Mouse (Mus musculus) Muller cell, postnatal 12 days (primary cell): ENCODE measurements around the gene Akr1cl.
"Not testable (repeated sequence)": the region's sequence is repeated elsewhere in the genome, so short reads cannot be mapped to it uniquely, and the experiment has no call there.

Source experiments
- DNase-seq: peaks from one replicate; pipeline ENCODE4 v3.0.0-alpha.2; 2015; ENCODE audit errors: inconsistent ontology term

Gene Akr1cl

DNA sequence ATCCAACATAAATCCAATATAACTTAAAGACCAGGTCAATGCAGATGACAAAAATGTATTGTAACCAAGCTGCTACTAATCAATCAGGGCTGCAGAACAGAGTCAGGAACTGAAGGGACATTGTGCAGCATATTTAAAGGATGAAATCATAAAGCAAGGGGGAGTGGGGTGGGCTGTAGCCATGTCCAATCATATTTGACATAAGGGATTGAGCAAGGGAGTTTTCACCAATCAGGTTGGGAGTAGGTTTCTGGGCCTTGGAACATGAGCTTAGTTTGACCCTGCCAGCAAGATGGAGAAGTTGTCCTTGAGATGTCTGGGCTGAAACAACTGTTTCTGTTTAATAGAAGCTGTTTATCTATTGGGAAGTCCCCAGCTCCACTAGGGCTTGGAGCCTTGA, at the start of gene Akr1cl:
Gene Akr1cl, minus strand, starts transcription at position 119 of the 400 bp plus-strand sequence.
- DNase-seq: no peak

DNA sequence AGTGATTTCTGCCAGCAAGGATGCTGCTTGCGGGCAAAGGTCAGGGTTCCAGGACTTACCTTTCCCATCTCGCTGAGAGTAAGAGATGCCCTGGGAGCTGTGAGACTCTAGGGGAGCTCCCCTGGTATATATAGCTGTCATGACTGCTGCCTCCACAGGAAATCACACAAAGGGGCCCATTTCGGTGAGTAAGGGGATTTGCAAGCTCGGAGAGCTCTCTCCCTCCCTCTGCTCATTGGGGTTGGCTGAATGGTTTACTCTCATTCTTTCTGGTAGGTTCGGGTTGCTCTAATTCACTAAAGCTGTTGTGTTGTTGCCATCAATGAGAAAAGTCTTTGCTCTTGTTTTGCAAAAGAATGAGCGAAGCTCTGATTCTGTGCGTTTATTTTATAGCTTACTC, 49.6 kb upstream of the Akr1cl start, which contains the start of gene Crygb:
Gene Crygb, minus strand, starts transcription at position 101 of the 400 bp plus-strand sequence.
- no peak for DNase-seq

- peak; percentile 31 for DNase-seq
Observed at GRCm38 (mm10) chr1:65075607-65076006, 43.0 kb upstream of the Akr1cl start.

DNA sequence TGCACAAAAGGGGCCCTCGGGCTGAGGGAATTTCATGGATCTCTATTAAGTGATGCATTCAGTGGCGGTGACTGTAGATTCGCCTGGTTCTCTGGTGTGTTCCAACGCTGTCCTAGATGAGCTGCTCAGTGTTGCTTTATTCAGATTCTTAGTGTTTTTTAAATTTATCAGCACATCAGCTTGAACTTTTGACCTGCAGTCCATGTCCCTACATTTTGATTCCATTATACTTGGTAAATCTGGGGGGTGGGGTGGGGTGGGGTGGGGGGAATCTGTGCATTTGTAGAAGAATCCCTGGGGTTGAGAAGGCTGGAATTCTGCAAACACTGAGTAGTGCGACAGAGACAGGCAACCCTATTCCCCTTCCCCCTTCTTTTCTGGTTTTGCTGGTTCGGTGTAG, 41.0 kb upstream of the Akr1cl start, which contains the start of gene Crygc:
Gene Crygc, minus strand, starts transcription at position 101 of the 400 bp plus-strand sequence.
- DNase-seq: no peak

DNA sequence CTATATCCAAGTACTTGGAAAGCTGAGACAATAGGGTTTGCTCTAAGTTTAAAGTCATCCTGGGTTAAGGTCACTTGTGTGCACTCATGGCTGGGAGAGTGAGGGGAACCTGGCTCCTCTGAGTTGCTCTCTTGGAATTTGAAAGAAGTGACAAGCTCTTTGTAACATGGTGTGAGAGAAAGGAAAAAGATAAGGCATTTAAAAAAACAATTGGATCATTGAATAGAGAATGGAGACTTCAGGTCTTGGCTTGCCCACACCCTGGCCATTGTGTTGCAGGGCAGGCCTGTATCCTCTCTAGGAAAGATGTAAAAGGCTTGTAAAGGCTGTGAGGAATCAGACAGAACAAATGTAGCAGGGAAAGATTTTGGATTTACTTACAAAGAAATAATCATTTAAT, 35.3 kb upstream of the Akr1cl start:
- DNase-seq: no peak

DNA sequence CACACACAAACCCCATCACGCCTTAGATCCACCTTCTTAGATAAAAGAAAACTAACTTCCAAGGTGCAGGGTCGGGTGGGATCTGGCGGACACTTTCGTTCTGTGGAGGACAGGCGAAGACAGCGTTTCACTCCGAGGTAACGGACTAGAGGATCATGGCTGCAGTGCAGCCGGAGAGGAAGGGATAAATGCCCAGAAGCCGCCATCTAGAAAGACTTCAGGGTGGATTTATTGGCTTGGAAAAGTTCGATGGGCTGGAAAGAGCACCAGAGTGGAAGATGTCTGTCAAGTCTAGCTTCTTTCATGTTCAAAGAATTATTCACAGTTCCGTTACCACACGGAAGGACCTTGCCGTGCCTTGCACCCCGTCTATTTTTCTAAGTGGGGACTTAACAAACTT, 31.6 kb upstream of the Akr1cl start:
- DNase-seq: peak; percentile 33

- no peak for DNase-seq
Observed at GRCm38 (mm10) chr1:65063352-65063751, 30.8 kb upstream of the Akr1cl start, which contains the start of gene Crygd. TSS of gene Crygd (minus strand) at chr1:65063452.

- DNase-seq: no peak
Observed at GRCm38 (mm10) chr1:65052140-65052539, 19.6 kb upstream of the Akr1cl start.

GRCm38 (mm10) chr1:65051696-65052095, 19.1 kb upstream of the Akr1cl start:
- no peak for DNase-seq

DNA sequence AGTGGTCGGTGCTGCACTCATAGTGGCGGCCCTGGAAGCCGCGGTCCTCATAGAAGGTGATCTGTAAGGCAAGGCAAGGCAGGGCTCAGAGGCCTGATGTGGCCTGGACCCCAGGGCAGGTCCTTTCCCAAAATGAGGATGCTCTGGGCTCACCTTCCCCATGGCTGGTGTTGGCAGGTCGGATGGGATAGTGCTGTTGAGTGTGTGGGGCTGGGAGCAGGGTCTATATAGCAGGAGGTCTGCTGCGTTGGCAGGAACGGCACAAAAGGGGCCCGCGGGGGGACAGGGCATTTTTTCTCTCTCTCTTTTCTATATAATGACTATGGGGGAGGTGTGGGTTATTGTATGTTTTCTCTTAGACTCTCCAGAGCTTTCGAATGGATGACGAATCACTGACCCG, 18.4 kb upstream of the Akr1cl start, which contains the start of gene Cryge:
Gene Cryge, minus strand, starts transcription at position 198 of the 400 bp plus-strand sequence.
- not testable (repeated sequence) for DNase-seq

GRCm38 (mm10) chr1:65048781-65049180, 16.2 kb upstream of the Akr1cl start:
- no peak for DNase-seq

GRCm38 (mm10) chr1:65046401-65047109, 14.0 kb upstream of the Akr1cl start:
- peak; percentile 21 for DNase-seq

DNA sequence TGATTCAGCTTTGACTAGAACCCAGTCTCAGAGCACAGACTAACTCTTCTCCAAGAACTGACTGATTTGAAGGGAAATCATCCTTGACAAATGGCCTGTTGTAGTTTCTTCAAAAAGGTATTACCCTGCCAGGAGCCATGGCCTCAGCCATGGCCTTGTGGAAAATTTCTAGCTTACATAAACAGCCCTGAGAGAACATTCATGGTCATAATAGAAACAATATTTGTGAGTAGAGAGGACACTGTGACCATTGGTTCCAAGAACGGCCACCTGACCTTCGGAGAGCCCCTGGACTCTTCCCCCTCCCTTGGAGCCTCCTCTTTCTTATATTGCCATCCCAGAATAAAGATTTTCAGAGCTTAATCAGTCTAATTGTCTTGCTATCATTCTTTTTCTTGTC, 10.9 kb upstream of the Akr1cl start:
- no peak for DNase-seq

- DNase-seq: no peak
Observed at GRCm38 (mm10) chr1:65041837-65042236, 9.3 kb upstream of the Akr1cl start.

- no peak for DNase-seq
Observed at GRCm38 (mm10) chr1:65040806-65041205, 8.2 kb upstream of the Akr1cl start.

DNA sequence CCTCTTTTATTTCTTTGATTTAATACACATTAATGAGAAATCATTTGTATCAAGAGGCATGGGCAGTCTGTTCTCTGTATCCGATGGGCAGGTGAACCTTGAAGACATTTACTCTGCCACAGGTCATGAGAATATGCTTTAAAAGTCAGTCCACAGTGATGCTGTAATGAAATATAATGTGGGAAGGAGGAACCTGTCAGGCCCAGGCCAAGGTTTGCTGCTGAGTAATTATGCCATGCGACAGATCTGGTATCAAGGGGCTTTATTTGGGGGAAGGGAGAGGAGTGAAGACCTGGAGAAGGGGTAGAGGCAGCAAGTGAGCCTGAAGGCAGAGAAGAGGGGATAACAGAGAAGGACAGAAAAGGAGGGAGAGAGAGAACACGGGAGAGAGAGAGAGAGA, 7.1 kb upstream of the Akr1cl start:
- no peak for DNase-seq

GRCm38 (mm10) chr1:65037542-65037941, 5.0 kb upstream of the Akr1cl start:
- no peak for DNase-seq

GRCm38 (mm10) chr1:65035513-65035912, 3.0 kb upstream of the Akr1cl start:
- DNase-seq: no peak

- no peak for DNase-seq
Observed at GRCm38 (mm10) chr1:65028206-65028605, 4.4 kb downstream of the Akr1cl start.

GRCm38 (mm10) chr1:65012726-65013125, 19.8 kb downstream of the Akr1cl start:
- DNase-seq: no peak

- DNase-seq: peak; percentile 69
Observed at GRCm38 (mm10) chr1:65010153-65010552, 22.4 kb downstream of the Akr1cl start.

DNA sequence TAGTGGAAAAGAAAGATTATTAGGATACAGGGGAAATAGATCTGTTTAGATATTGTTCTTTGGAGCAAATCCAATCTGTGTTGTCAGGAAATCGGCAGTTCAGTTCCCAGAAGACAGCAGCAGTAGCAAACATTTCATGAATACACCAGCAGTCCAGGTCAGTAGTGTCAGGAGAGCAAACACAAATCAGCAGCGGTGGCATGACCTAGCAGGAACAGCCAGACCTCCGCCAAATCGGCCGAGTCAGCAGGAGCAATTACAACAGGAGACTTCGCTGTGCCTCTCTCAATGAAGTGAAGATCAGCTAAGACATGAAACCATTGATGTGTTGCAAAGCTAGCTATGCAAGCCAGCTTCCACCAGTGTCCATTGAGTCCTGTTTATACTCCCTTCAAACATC, 27.0 kb downstream of the Akr1cl start:
- no peak for DNase-seq

GRCm38 (mm10) chr1:65004526-65004925, 28.0 kb downstream of the Akr1cl start:
- no peak for DNase-seq

GRCm38 (mm10) chr1:64993206-64993605, 39.4 kb downstream of the Akr1cl start:
- peak; percentile 89 for DNase-seq
